Mouse (Mus musculus): ENCODE data around the gene Prg3.
A peak's percentile ranks its signal among the peaks of the same experiment; 100 is the strongest.

Prg3 gene

DNA sequence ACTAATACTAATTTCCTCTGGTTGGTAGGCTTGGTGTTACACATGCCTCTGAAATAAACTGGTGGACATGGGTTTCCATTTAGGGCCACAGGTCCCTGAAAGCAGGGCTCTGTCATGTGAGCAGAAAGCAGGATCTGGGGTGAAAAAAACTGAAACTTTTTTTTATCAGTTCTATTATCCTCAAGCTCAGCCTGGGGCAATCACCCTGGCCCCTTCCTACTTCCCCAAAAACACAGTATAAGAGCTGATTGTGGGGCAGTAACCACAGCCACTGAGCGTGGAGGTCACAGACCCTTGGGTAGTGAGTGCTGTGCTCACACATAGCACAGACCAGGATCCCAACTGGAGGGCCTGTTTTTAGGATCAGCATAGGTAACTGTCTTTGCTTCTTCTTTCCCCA, at the start of gene Prg3:
Prg3 (plus strand) TSS at position 286 of the 400 bp plus-strand sequence.
- DNase-seq (ENCODE audit: low spot score): no peak

DNA sequence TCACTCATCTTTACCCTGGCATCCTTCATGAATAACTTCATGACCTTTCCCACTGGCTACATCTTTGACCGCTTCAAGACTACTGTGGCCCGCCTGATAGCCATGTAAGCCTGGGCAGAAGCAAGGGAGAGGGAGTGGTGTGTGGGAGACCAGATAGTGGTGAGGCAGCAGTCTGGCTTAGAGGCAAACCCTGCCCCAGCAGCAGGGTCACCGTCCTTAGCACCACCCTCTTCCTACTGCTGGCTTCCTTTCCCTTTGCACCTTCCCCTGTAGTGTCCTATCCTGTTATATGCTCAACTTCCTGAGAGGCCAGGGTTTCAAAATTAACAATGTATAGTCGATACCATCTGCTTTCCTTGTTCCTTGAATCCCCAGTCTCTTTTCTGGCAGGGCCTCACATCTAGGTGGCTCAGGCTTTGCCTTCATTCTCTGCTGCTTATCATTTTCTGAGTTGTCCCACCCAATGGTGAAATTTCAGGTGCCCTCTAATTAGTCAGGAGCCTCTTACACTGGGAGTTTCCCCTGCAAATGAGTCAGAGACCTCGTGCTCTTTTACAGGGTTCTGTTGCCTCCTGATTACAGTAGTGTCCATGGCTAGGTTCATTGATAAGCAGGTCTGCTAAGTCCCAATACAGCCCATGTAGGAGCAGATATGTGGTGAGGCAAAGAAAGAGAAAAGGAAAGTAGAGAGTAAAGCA, 49.6 kb upstream of the Prg3 start:
- DNase-seq (ENCODE audit: low spot score): peak; percentile 18

DNA sequence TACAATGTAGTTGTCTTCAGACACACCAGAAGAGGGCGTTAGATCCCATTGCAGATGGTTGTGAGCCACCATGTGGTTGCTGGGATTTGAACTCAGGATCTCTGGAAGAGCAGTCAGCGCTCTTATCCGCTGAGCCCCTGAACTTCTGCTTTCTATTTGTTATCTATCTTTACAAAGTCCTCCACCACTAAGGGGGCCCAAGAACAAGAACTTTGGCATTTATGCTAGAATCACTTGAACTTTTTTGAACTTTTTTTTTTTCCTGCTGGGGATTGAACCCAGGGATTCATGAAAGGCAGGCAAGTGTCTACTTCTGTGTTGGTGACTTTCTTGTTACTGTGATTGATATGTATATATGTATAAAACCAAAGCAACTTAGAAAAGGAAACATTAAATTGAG, 48.7 kb upstream of the Prg3 start:
- DNase-seq (ENCODE audit: low spot score): no peak

DNA sequence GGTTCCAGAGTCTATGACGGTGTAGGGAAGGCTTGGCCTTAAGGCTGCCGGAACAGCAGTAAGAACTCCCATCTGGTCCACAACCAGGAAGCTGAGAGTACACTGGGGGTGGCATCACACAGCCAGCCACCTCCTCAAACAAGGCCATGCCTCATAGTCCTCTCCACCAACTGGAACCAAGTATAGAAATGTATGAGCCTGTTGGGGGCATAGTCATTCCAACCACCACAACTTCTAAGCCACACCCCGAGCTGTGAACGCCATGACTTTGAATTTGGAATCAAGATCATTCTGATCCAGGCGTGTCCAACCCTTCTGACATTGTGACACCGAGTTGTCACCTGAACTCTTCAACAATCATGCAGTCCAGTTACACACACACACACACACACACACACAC, 48.3 kb upstream of the Prg3 start:
- DNase-seq (ENCODE audit: low spot score): no peak

DNA sequence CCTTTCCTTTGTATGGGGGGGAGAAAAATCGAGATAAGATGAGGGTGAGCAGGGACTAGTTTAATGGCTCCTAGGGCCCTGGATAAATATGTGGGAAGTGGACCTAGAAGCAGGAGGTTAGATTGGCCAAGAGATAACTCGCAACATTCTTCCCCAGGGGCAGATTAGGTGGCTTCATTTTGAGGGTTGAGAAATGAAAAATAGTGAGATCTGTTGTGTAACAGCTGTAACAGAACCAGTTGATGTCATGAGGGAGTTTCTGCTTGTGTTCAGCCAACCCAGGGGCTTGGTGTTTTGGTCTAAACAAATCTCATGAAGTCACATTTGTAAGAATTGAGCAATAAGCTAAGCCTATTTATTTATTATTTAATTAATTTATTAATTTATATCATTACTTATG, 46.7 kb upstream of the Prg3 start:
- no peak for DNase-seq (ENCODE audit: low spot score)

DNA sequence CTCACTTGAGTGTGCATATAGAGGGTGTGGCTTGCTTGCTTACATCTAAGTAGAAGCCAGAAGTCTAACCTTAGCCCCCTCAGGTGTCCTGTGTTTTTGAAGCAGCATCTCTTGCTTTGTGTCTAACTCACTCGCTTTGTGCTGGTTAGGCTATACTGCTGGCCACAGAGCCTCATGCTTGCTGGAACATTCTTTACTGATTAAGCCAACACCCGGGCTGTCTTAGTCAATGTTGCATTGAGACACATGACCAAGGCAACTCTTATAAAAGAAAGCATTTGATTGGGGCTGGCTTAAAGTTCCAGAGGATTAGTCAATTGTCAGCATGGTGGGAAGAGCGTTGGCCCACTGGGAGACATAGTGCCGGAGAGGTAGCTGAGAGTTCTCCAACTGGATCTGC, 46.2 kb upstream of the Prg3 start:
- no peak for DNase-seq (ENCODE audit: low spot score)

DNA sequence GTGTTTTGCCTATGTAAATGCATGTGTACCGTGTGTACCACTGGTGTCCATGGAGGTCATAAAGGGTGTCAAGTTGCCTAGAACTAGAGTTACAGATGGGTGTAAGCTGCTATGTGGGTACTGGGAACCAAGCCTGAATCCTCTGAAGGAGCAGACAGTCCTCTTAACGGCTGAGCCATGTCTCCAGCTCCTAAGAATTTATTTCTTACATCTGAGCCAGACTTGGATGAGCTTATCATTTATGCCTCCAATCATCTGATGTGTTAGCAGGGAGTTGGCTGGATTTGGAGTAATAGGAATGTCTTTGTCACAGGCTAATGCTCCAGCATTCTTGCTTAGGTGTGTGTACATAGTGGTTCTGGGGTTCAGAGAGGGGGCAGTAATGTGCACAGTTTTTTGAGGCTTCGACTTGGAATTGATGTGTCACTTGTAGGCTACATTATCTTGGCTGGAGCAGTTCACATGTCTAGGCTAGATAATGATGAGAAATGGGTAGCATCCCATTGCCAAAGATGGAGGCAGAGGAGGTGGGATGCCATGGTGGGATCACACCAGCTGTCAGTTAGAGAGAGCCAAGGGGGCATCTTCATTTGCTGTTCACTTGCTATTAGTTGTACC, 40.8 kb upstream of the Prg3 start:
- DNase-seq (ENCODE audit: low spot score): no peak

DNA sequence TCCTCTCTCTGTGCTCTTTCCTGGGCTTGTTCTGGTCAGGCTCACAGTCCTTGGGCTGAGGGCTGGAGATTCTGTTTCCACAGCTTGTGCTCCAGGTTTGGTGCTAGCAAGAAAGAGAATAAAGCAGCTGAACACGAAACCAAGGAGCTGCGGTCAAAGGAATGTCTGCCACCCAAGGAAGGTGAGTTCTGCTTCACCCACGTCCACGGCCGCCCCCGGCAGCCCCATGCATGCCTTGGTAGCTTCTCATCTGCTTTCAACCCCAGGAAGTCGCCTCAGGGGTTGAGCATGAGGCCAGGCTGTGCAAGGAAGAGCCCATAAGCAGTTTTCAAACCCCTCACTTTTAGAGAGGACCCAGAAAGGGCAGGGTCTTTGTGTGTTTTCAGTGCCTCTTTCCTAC, 39.8 kb upstream of the Prg3 start:
- DNase-seq (ENCODE audit: low spot score): no peak

DNA sequence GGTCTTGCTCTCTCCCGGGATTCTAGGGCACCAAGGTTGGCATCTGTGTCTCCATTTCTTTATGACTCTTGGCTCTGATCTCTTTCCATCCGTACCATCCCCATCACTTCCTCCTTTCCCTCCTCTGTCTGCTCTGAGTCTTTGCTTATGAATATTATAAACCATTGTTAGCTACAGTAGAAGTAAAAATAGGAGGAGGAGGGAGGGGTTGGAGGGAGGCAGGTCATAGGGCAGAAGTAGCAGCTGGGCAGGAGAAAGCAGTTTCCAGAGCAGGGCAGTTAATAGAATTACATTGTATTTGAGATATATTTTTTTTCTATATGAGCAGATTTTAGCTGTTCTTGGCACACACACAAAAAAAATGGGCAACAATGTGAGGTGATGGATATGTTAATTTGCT, 39.3 kb upstream of the Prg3 start:
- no peak for DNase-seq (ENCODE audit: low spot score)

DNA sequence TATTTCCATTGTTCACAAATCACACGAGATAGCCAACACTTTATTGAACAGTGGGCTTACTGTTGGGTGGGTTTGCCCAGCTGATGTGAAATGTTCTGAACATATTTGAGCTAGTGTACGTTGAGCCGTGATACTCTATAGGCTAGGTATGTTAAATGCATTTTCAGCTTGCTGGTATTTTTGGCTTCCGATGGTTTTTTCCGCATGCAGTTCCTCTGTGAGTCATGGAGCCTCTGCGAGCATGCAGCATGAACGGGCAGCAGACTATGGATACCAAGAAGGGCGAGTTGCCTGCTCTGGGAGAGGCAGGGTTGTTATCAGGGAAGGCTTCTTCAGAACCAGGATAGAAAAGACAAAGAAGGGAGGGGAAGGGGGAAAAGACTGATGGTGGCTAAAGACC, 37.0 kb upstream of the Prg3 start:
- no peak for DNase-seq (ENCODE audit: low spot score)

DNA sequence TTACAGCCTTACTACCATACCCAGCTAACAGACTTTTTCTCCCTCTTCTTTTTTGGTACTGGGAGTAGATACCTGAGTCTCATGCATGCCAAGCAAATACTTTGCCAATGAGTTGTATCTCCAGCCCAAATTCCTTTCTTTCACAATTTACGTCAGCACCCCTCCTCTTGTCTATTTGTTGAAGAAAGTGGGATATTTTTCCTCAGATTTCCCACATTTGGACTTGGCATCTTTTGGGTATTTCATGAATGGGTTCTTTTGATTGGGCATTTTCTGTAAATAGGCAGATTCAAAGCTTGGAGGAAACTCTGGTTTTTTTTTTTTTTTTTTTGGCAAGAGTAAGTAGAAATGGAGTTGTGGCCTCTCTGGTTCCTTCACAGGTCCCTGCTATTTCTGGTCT, 35.8 kb upstream of the Prg3 start:
- no peak for DNase-seq (ENCODE audit: low spot score)

DNA sequence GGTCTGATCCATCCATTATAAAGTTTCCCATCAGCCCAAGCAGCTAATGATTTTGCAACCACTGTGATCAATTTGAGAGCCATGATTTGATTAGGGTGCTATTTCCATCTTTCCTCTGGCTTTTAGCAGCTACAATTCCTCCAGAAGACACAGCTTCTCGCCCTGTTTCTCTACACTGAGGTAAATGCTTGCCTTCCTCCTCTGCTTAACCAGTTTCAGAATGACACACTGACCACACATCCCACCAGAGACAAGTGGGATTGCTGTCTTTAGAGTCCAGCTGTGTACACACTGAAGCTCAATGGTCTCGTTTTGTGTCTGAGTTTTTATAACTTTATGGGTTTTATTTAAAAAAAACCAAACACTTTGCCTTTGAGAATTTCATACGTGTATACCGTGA, 35.3 kb upstream of the Prg3 start:
- DNase-seq (ENCODE audit: low spot score): no peak

DNA sequence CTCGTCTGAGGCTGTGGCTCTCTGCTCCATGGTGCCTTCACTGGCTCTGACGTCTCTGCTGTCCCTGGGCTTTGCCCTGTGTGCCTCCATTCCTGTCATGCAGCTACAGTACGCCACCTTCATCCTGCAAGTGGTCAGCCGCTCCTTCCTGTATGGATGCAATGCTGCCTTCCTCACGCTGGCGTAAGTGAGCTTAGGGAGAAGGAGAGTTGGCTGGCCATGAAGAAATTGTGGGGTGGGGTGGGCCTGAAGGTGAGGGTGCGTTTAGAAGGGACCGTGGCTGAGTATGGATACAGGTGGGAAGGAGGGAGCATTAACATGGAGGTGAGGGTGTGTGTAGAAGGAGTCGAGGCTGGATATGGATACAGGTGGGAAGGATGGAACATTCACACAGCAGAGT, 32.6 kb upstream of the Prg3 start:
- DNase-seq (ENCODE audit: low spot score): no peak

DNA sequence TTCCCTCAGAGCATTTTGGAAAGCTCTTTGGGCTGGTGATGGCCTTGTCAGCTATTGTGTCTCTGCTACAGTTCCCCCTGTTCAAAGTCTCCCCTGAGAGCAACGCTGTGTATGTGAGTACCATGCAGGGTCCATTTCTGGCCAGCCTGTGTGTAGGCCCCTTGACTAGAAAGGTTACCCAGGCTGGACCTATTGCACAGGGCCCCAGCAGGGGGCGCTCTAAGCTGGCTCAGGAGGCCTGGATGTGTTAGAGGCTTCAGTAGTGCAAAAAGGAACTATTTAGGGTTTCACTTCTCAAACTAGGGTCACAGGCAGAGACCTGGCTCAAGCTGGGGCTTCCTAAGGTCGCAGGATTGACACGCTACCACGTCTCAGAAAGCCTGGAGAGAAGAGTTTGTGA, 31.7 kb upstream of the Prg3 start:
- DNase-seq (ENCODE audit: low spot score): peak; percentile 40

DNA sequence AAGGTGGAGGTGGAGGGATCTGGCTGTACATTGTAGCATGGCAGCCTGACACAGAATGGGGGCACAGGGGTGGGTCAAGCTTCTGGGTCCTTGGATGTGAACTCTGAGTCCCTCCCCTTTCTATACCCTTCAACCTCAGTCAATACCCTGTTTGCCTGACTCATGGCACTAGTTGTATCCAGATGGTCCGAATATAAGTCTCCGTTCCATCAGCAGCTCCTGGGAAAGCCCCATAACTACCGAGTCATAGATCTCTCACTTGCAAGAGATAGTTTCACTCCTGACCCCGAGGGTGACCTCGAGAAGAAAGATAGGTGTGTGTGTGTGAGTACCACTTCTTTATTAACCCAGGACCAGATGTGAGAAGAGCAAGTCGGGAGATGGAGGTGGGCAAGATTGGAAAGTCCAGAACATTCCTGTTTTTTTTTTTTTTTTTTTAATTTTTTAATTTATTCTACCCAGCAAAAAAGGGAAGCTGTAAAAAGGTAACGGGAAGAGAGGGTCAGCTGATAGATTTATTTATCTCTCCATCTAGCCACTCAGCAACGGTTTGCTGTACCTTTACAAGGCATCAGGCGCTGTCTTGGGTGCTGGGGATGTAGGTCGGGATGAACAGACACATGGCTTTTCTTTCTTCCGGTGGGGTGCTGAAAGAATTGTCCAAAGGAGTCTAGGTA, 29.3 kb upstream of the Prg3 start:
- no peak for DNase-seq (ENCODE audit: low spot score)

DNA sequence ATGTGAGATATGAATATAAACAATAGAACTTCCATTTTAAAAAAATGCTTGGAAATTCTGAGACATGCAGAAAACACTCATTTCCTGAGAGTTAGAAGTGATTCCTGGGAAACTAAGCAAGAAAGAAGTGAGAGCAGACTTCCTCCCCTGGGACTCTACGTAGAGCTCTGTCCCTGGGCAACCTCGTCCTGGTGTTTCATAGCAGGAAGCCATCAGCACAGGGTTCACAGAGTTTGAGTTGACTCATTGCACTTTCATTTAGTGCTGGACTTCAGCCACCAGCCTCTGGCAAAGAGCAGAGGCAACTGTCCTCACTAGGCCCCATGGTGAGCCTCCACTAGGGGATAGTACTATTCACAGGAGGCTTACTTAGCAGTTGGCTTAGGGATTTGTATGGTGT, 26.7 kb upstream of the Prg3 start:
- DNase-seq (ENCODE audit: low spot score): no peak

DNA sequence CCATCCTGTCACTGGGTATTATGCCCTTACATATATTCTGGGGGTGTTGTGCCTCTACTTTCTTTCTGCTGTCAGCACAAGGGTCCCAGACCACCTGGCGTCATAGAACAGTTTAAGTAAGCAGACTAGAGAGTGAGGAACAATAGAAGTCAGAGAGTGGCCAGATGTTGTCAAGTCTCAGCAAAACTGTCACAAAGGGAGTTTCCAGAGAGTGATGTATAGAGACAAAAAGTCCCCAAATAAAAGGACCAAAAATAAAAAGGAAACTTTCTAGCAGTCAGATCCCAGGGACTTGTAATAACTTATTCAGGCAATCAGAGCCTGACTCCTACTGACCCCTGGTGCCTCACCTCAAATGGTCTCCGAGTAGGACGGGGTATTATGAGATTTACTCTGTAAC, 26.1 kb upstream of the Prg3 start:
- no peak for DNase-seq (ENCODE audit: low spot score)

DNA sequence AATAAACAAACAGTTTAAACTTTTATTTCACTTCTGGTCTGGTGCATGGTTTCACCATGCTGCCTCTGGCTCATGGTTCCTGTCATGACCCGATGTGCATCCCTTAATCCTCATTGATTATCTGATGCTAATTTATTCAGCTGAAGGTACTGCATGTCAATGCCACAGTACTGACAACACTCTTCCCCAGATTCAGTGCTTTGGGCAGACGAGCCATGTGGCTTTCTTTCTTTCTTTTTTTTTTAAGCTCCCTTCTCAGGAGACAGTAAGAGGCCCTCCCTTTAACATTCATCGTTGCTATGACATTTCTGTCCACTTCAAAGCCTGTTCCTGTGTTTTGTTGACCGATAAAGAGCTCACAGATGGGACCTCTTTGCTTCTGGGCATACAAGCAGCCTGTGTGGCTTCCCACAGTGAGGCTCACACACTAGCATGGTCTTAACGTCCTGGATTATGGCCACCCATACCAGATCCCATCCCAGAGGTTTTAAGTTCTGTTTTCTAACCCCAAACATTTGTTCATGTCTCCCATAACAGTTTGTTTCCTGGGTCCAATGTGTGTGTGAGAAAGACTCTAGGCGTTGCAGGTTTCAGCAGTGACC, 25.0 kb upstream of the Prg3 start:
- peak; percentile 14 for DNase-seq (ENCODE audit: low spot score)

DNA sequence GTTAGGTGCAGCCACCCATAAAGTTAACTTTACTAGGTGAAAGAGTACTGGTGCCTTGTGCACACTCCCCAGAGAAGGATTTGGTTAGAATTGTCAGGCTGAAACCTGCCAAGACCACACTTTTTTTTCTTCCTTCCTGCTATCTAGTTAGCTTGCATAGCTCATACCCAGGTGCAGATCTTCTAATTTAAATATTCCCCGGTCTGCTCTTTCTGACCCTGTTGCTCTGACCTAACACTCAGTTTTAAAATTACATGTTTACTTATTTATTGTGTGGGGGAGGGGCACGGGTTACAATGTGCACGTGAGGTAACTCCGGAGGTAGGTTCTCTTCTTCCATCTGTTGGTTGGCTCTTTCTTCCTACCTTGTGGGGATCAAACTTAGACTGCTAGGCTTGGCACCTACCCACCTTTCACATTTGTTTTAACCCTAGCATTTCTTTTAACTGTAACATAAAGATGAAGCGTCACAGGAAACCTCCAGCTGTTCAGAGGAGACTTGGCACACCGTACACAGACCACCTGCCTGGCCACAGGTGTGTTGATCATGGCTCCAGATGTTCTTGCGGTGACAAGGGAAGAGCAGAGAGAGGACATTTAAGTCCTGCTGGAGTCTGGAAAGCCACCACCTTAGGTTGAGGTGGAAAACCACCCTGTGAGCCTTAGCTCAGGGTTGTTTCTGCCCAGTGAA, 23.8 kb upstream of the Prg3 start:
- DNase-seq (ENCODE audit: low spot score): no peak

DNA sequence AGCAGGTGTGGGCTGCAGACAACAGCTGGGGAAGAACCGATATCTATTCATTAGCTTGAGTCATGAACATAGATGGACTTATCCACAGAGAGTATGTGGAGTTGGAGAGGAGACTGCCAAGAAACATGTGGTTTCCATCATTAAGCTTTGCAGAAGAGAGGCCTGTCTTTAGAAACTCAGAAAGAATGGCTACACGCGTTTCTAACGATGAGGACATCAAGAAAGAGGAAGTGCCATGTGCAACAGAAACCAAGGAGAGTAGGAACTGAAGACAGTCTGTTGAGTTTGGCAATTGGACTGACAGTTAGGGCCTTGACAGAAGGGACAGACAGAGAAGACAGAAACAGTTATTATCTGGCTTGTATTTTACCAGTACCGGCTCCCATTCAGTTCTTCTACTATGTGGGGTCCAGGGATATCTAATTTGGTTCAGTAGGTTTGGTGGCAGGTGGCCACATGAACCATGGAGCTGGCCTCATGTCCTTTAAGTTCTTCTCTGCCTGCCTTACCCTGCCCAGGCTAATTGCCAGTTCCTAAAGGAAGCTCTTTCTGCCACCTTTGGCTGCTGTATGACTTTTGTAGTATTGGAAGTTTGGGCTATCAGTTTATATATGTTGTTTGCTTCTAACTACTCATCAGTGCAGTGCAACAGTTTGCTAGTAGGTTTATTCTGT, 20.6 kb upstream of the Prg3 start:
- no peak for DNase-seq (ENCODE audit: low spot score)

DNA sequence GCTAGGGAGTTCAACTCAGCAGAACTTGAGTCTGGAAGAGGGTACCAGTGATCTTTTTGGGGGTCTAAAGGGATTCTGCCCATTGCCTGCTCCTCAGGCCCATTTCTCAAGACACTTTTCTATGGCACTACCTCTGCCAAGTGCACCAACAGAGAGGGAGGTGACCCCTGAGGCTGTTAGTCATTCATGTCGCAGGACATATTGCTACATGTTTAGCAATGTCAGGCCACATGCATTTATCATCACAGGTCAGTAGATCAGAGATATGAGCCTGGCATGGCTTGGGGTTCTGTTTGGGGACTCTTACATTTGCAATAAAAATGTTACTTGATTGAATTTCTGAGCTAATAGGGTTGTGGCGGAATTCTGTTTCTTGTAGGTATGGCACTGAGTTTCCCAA, 12.4 kb upstream of the Prg3 start:
- no peak for DNase-seq (ENCODE audit: low spot score)

DNA sequence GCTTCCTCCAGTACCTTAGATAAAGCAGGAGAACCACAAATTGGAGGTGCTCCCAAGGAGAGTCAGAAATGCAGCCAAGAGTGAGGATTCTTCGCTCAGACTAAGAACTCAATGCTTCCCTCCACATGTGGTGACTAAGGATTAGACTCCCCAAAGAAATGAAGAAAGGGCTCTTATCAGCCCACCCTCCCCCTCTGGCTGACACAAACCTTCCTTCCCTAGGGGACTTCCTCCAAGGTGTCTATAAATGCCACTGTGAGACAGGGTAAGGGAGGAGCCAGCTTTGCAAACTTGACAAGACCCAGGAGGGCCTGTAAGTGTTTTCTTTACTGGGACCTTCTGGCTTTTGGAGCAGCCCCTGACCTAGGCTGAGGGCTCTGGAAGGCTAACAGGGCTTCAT, 7.8 kb upstream of the Prg3 start, which contains the start of gene Prg2:
Prg2 (plus strand) TSS at position 274 of the 400 bp plus-strand sequence.
- no peak for DNase-seq (ENCODE audit: low spot score)
